Mouse (Mus musculus) CH12.LX (cell line): Measurements from ENCODE around the gene Eaf1.

Experiments used
- CTCF ChIP-seq, 2 experiments: IDR thresholded peaks in 1 of 2; conservative IDR thresholded peaks in 1 of 2; 2 replicates each; pipeline ENCODE4 v1.5.1; 2011 to 2012; ENCODE audit warnings: low read depth in 2 of 2, low read length in 2 of 2, improper control_type of control experiment in 1 of 2, inconsistent platforms in 1 of 2, mild to moderate bottlenecking in 1 of 2, moderate library complexity in 1 of 2
- POLR2A ChIP-seq: IDR thresholded peaks from 2 replicates; pipeline ENCODE4 v1.6.1; 2011; ENCODE audit warnings: low read depth, mild to moderate bottlenecking, improper control_type of control experiment, low read length
- SIN3A ChIP-seq: IDR thresholded peaks from 2 replicates; pipeline ENCODE4 v1.6.1; 2012; ENCODE audit warnings: low read length, improper control_type of control experiment, inconsistent platforms
- ZC3H11A ChIP-seq: IDR thresholded peaks from 2 replicates; pipeline ENCODE4 v1.6.1; 2012; ENCODE audit warnings: low read depth, mild to moderate bottlenecking, inconsistent platforms, low read length, improper control_type of control experiment
- ZNF384 ChIP-seq: IDR thresholded peaks from 2 replicates; pipeline ENCODE4 v1.6.1; 2012; ENCODE audit warnings: low read depth, low read length, improper control_type of control experiment, inconsistent platforms

- TF ChIP-seq POLR2A (no peak), CTCF (conservative IDR thresholded peaks at IDR 0.05 in 1 of 2, IDR thresholded peaks at IDR 0.05 in 1 of 2; ENCODE audit: low read depth in 2 of 2, low read length in 2 of 2) (no peak), ZC3H11A (no peak), SIN3A (no peak), ZNF384 (no peak)
Observed at GRCm38 (mm10) chr14:31494349-31494974, at the start of gene Eaf1.
